Mouse (Mus musculus) left cerebral cortex, adult 8-10 months (tissue): Measurements from ENCODE around the gene 1190002N15Rik. TPM values are rescaled to one million over a fixed set of nuclear protein-coding genes. Genes with fewer than 3 reads are reported as not detected.

Source experiments
- DNase-seq, 2 experiments: peaks; one replicate each; pipeline ENCODE4 v3.0.0; 2022; ENCODE audit warnings: low spot score in 2 of 2
- total RNA-seq, 4 experiments: library from RNA; stranded (reverse); gene quantifications; 2 replicates each; pipeline ENCODE4 v1.2.4; 2022

Gene 1190002N15Rik
- total RNA-seq, result 10 to 100 TPM; 30.3 to 36.3 (median 30.9) TPM

DNA sequence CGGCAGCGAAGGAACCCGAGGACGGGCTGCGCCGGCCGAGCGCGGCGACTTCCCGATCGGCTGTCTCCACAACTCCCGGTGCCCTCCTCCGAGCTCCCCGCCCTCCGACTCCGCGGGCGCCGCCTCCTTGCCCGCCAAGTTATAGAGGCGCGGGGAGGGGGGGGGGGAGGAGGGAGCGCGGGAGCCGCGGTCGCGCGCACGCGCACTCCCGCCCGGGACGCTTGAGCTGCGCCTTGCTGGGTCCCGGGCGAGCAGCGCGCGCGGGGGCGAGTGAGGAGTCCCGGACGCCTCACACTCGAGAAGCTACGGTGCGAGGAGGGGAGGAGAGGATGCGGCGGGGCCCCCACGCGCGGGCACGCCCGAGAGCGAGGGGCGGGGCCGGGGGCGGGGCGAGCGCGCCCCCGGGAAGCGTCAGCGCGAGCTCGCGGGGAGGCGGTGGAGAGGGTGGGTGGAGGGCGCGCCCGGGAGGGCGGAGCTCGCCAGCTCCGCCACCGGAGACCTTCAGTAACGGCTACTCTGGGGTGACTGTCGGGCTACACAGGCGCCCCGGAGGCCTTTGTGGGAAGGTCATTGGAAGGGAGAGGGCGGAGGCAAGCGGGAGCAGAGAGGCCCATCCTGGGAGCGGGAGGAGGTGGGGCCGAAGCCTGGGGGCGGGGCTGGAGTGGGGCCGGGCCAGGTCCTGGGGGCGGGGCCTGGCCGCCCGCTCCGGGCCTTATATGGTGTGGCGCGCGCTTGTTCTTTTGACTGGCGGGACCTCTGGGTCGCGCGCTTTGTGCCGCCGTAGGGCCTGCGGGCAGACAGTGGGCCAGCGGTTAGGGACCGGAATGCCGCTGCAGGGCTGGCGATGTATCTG lies at the start of gene 1190002N15Rik:
Gene 1190002N15Rik (minus strand): TSS at position 112 of the 853 bp plus-strand sequence.
- peak; percentile 88 to 95 for DNase-seq

DNA sequence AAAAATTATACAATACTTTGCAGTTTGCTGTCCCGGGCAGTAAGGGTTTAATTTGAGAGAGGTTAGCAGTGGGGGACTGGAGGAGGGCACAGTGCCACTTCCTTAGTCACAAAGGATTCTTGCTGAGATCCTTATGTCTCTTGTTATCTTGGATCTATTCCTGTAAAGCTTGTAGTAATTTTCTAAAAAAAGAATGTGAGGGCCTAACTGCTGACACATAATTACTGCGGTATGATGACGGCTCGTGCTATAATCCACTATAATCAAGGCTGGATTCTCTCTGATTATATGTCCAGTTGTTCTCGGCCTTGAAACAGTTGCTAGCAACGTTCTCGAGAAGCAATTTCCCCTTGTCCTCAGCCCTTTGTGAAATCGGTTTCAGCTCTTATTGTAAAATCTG lies 44.4 kb upstream of the 1190002N15Rik start:
- DNase-seq, result no peak

DNA sequence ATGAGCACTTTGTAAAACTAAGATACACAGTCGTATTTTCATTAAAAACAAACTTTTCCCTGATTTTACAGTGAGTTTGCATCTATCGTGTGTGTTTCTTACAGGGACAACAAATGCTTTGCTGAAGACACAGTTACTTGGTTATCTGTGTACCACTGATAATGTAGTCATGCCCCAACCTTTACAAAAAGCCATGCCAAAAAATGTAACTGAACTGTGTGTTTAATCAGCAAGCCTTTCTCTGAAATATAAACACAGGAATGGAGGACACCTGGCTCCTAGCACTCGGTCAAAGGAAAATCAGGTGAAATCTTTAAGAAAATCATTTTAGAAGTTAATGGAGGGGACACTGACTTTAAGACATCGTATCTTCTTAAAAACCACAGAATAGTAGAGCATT lies 43.8 kb upstream of the 1190002N15Rik start:
- DNase-seq, result no peak

DNA sequence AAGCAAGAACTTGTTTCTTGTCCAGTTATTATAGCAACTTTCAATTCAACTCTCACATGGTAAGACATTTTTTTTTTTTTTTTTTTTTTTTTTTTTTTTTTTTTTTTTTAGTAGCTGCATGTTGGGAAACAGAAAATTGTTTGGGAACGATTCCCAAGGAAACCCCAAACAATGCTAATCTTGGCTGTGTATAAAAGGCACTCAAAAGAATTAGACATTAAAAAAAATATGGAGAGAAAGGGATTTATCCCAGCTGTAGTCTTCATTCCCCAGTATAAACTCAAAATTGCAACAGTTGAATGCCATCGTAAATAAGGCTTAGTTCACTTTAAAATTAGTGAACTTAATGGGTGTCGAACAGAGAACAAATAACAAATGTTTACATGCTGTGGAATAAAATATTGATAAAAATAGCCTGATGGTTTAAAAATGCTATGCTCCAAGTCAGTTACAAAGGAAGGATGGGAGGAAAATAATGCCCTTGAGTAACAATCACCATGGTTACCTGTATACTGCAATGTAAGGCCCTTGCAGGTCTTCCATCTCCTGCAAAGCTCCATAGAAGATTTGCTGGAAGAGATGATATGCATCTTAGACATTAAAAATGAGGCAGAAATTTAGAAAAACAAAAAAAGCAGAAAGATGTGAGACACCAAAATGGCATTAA lies 42.3 kb upstream of the 1190002N15Rik start:
- no peak for DNase-seq

DNA sequence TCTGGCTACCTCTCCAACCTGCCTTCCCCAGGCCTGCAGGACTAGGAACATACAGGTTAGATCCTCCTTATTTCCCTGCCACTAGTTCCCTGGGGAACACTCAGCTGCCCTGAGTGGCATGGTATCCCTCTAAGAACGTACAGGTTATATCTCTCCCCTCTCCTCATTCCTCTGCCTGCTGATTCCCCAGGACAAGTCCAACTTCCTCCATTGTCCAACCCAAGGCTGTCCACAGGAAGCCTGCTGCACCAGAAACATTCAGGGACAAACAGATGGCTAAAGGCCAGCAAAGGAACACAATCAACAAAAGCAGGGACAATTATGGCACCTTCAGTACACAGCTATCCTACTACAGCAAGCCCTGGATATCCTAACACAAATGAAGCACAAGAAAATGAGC lies 33.9 kb upstream of the 1190002N15Rik start:
- DNase-seq, result no peak

DNA sequence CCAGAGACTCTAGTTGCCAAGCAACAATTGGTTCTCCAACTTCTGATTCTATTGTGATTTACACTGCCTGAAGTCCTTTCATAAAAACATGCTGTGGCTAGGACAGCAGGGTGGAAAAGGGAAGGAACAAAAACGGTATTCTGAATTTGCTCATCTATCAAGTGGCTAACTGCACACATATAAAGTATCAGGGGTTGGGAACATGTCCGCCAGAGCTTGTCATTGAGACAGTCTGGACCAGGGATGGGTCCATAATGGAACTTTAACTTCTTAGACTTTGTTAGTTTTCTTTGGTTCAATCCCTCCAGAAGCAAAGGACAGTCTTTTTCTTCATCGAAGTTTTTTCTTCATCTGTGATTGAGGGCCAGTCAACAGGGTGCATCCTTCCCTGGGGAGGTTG lies 30.5 kb upstream of the 1190002N15Rik start:
- no peak for DNase-seq

DNA sequence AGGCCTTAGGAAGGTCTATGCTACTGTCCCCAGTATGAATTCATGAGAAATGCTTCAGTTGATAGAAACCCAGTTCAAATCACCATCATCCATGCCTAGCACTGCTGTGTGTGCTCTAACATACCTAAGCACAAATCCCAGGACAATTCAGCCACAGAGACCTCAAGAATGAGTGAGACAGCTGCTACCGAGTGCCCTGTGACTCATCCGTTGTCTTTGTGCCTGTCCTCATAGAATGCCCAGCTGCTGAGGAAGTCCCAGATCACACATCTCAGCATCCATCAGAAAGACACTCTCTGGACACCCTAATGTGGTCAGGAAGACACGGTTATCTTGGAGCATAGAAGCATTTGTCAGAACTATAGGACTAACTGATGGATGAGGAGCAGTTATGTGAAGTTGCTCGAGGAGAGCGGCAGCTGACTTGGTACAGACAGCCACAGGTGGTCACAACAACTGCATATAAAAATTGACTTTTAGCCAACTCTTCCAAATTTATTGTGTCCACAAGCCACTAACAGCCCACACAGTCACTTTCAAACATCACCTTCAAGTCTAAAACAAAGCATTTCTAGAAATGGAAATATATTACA lies 29.9 kb upstream of the 1190002N15Rik start:
- DNase-seq, result no peak

DNA sequence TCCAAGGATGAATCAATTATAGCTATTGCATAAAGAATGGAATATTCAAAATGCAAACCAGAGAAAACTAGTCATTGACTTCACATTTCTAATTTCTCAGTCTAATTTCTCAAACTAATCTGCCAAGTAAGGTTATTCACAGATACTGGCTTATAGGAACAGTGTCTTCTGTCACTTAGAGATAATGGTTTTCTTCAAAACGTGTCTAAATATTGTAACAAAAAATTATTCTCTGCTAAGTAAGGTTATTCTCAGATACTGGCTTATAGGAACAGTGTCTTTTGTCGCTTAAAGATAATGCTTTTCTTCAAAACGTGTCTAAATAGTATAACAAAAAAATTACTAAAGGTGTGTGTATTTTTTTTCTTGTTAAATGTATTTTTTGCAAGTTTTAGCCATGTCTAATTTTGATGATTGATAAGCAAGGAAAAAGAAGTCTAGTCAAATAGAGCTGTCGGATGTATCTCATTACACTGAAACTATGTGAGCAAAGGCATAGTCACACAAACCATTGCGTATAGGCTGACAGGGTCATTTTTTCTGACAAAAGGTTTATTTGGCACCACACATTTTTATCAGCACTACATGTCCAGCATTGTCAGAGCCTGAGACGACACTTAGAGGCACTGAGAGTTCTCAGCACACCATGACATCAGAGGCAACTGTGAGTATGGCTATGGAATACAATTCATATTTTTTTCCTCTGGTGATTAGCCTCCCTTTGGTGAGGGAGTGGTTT lies 19.1 kb upstream of the 1190002N15Rik start:
- no peak for DNase-seq

DNA sequence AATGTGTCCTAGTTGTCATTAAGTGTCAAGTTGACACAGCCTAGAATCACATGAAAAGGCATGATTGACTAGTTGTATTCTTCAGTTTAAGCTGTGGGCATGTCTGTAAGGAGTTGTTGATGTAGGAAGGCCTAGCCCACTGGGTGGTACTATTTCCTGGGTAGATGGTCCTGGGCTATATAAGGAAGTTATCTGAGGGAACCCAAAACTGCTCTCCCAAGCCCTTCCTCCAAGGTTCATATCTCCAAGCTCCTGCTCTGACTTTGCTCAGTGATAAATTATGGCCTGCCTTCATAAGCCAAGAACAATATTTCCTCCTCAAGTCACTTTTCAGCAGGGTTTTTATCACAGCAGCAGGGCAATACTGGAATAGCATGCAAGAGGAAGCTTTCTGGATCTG lies 18.4 kb upstream of the 1190002N15Rik start:
- no peak for DNase-seq

DNA sequence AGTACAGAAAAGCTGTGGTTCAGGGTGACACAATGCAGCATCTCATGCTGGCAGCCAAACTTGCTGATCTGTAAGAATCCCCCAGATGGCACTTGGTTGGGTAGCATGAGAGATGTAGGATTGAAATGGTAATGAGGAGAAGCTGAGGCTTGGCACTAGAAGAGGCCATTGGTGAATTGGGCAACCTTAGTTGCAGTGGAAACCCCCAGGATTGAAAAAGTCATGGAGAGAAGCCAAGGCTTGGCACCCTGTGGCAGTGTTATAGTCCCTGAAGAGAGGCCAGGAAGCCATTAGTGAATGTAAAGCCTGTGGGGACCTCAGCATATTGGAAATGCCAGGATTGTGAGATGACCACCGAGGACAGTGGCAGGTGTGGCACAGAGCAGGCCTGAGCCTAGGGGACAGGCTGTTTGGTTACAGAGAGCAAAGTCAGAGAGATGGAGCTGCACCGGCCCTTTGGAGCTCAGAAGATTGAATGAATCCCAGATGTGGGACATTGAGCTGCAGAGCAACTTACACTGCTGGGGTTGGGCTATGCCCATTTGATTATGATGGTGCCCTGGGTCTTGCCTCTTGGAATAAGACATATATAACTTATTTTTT lies 12.7 kb upstream of the 1190002N15Rik start:
- no peak for DNase-seq

DNA sequence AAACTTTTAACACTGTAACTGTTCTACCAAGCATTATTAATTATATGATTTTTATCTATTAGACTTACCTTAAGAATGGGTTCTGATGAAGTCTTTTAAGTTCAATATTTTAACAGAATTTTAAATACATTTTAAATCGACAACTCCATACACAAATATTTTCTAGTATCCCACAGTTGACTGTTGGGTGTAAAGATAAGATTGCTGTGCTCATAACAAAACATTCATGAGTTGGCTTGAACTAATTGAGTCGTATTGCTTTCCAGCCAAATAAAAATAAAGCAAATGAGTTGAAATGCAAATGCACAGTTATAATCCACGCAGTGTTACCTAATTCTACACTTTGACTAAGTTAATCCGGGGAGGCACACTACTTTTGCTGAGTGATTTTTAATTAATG lies 6.0 kb upstream of the 1190002N15Rik start:
- no peak for DNase-seq

DNA sequence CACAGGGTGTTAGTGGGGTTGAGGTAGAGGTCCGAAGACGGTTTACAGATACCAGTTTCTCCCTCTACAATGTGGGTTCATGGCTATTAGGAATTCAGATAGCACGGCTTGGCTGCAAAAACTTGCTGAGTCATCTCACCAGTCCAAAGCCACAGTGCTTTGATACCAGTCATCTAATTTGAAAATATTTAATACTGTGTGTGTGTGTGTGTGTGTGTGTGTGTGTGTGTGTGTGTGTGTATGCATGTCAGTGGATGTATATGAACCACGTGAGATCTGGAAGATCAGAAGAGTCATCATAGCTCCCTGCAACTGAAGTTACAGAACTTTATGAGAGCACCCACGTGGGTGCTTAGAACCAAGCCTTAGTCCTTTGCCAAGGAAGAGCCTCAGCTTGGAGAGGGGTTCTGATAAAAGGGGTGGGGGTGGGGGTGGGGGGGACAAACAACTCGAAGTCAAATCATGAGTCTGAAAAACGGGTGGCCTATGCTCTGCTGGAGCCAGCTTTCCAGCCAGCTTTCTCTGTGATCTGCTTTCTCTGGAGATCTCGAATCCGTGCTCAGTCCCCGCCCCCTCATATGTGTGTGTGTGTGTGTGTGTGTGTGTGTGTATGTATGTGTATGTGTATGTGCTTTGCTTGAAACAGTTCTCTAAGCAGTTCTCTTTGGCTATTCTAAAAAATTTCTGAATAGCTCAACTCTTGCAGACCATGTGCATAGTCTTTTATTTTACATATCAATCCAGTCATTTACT lies 2.6 kb upstream of the 1190002N15Rik start:
- no peak for DNase-seq

DNA sequence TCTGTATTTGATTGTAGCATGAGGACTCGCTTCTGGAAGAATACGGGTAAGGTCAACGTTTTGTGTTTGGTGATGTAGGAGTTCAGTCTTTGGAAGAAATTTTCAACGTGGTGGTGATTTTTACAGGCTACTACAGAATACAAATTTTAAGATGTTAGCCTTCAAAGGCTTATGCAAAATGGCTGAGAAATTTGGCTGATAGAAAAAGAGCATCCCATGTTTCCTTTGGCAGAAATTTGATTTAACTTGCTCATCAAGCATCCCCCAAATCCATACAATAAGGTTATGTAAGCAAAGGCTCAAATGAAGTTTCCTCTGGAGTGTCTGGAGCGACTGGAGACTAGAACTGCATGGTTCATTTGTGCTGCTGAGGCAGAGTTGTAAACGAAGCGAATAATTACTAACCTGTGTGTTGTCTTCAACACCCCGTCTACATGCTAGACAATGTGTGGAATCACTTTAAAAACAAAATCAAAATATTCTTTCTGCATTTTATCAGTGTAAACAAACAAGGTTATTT lies 1.5 kb upstream of the 1190002N15Rik start:
- DNase-seq, result no peak

DNA sequence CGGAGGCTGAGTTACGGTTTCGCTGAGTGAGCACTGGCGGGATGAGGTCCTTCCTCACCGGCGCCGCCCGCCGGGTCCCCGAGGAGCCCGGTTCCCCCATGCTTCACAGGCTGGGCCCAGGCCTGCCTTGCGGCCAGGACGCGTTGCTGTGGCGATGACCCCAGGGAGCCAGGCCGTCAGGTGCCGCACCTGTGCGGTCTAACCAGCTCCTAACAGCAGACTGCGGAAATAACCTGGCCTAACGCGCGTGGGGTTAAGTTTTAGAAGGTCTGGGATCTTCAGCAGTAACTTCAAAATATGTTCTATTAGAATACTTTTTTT lies 902 bp upstream of the 1190002N15Rik start:
- DNase-seq, result no peak

DNA sequence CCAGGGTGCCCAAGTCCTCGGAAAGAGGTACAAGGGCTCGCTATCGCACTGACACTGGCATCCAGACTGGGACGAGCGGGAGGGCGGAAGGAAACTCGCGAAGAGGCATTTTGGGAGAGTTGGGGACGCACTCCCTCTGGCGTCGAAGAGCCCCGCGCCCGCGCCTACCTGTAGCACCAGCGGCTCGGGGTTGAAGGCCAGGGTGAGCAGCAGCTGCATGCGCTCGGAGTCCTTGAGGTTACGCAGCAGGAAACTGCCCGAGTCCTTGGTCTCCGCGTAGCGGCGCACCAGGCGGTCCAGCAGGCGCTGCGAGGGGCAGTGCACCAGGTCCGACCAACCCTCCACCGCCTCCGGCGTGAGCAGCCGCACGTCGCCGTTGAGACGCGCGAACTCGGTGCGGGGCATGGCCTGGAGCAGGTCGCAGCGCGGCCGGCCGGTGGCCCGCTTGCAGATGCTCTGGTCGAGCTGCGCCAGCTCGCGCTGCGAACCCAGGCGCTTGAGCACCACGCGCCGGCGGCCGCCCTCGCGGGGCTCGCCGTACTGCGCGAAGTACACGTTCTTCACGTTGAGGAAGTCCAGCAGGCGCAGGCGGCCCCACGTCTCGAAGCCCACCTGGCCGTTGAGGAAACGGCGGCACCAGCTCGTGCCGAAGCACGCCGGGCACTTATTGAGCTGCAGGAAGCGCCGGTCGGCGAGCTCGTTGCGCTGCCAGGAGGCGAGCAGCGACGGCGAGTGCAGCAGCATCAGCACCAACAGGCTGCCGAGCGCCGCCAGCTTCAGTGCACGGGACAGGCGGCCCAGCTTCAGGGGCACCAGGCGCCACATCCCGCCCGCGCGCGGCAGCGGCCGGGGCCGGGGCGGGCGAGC lies 597 bp downstream of the 1190002N15Rik start:
- DNase-seq, result peak; percentile 55 to 62

DNA sequence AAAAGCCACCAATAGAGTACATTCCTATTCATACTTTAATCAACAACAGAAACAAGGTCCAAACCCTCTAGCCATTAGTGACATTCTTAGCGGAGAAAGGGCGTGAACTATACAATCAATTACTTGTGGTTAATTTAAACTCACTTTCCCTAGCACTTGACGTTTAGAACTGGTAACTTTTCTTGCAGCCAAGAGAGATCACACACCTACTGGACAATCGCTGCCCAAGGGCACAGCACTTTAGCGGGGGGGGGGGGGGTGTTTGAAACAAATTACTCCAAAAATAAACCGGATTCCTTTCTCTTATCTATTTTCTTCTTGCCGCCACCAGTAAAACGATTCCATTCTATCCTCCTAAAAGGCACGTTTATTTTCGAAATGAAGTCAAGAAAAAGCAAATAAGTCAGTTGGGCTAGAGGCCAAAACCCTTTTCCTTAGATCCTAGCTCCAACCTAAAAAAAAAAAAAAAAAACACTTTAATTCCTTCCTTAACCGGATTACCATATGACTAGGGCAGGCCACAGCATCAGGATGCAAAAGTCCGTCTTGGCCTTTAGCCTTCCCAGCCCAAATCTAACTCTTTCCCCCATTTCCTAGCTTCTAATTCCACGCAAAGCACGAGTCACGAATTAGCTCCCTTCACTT lies 1.5 kb downstream of the 1190002N15Rik start:
- DNase-seq, result no peak

DNA sequence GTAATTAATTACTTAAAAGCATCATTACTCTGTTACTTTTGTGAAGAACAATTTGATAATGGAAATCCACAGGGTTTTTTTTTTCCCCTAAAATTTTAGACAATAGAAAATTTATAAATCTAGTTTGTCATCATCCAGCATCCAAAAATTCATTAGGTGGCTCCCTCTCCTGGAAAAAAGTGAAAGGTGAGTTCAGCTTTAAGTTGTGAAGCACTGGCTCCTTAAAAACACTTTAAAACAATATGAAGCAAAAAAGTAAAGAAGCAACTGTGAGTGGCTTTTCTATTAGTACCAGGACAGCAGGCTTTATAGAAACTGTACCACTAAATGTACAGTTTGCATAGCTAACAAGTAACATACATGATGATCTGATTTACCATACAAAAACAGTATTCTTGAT lies 3.1 kb downstream of the 1190002N15Rik start:
- DNase-seq, result no peak

DNA sequence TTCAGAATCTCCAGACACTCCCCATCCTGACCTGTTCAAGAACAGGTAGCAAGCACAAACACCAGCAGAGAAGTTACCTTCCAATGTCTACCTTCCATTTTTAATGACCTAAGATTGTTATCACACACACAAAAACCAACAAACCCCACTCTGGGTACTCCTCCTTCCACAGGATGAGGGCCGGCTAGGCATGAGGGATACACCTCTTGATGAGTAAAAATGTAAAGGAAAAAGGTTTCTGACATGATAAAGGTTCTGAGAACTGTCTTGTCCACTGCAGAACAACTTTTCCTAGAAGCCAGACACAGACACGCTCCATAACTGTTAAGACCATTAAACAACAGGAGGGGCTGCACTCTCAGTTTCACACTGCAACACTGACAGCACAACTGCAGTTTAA lies 3.7 kb downstream of the 1190002N15Rik start:
- DNase-seq, result no peak

DNA sequence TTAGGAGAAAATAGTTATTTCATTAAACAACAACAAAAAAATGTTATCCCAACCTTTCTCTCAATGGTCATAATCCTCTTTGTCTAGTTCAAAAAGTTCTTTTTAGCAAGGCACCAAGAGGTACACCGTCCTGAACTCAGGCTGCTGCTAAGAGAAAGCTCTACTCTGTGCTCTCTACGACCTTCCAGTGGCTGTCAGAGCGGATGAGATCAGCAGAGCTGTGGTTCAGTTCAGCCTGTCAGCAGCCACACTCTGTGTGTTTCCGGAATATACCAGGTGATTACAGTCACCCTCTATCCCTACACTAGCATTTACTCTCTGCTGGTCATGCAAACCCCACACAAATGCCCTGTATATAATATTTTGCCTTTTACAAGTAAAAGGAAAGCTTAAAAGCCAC lies 4.2 kb downstream of the 1190002N15Rik start:
- no peak for DNase-seq
